Mouse (Mus musculus): ENCODE data around the gene Tnrc6c.

GRCm38 (mm10) chr11:117626557-117626956, 27.5 kb upstream of the Tnrc6c start:
- no peak for TF ChIP-seq POLR2A (IDR thresholded peaks at IDR 0.05; ENCODE audit: low read depth, low read length)
- no peak for TF ChIP-seq CTCF (IDR thresholded peaks at IDR 0.05; ENCODE audit: borderline replicate concordance, insufficient read depth, low read length)

Measured in embryonic fibroblast, embryonic 13.5 days (primary cell).